In the genomic region with DNA sequence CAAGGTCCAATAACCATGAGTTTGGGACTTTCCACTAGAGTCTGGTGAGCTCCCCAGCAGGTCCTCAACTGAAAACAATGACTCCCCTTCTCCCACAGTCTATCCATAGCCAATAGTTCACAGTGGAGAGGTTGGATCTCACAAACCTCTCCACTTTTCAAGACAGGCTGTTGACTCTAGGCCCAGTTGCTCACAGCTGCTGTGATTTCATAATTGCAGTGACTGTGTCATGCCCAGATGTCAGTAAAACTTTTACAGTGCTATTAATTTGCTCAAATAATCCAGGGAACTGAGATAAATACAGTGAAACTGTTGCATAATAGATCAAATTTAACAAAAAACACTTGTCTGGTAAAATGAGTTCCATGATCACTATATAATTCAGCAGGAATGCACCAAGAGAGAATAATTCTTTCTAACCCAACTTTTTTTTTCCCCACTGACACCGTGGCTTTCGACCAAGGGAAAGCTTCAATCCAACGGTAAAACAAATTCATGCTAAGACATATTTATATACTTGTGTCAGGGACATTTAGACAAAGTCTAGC, we compare ENCODE assay signal across 13 mouse cellular contexts. TPM values are rescaled to one million over a fixed set of nuclear protein-coding genes. Genes with fewer than 3 reads are reported as not detected.
DNase-seq lines count a peak whose midpoint lies in the region; ATAC-seq and TF ChIP-seq lines count a peak whose summit lies in the region.
"Had no signal": no experiment of that assay in that cellular context is flagged by ENCODE, and none has a peak within 500 bp of the region (broad histone marks: within the 10 kb centered on the region; RNA-seq: fewer than 3 reads in every experiment).

No protein-coding gene starts in this region.

- no peak overlapping the region for H3K4me2 ChIP-seq in kidney, postnatal 0 days (ENCODE audit: low read length)
- H3K4me2 ChIP-seq: embryonic facial prominence, embryonic 12.5 days; hindbrain, embryonic 15.5 days had no signal

- no peak overlapping the region for H3K27ac ChIP-seq in kidney, postnatal 0 days
- H3K27ac ChIP-seq: embryonic facial prominence, embryonic 12.5 days; hindbrain, embryonic 15.5 days had no signal

- no peaks in the 10 kb centered on the region for H3K4me1 ChIP-seq in kidney, postnatal 0 days (replicated peaks; ENCODE audit: insufficient read depth, low read length)
- H3K4me1 ChIP-seq: hindbrain, embryonic 15.5 days had no signal

- DNase-seq in adrenal gland, postnatal 10 days: peak; percentile 12
- DNase-seq in adrenal gland, adult 8-10 months: no peak
- peak; percentile 56 for DNase-seq in kidney, postnatal 0 days (ENCODE audit: low spot score)
- no peak for DNase-seq in kidney, adult 8-10 months
- peak; percentile 34 to 47 for DNase-seq in heart, postnatal 36 days
- peak; percentile 47 for DNase-seq in lung, postnatal 36 days
- DNase-seq: liver; spleen, adult 18-20 months; thymus, adult 2 months had no signal

- H3K36me3 ChIP-seq in kidney, postnatal 0 days (ENCODE audit: insufficient read depth, low read length): no peaks in the 10 kb centered on the region
- H3K36me3 ChIP-seq: embryonic facial prominence, embryonic 12.5 days; hindbrain, embryonic 15.5 days had no signal

- no peaks in the 10 kb centered on the region for H3K27me3 ChIP-seq in kidney, postnatal 0 days (ENCODE audit: insufficient read depth, low read length)
- H3K27me3 ChIP-seq: embryonic facial prominence, embryonic 12.5 days; hindbrain, embryonic 15.5 days had no signal

- intact Hi-C loops in heart, postnatal 36 days (cut with DNase I): loop anchor here (5.0 kb wide), 1 partner anchor 50 kb away; a partner anchor contains a TSS

- H3K9me3 ChIP-seq in kidney, postnatal 0 days (replicated peaks; ENCODE audit: low read length): no peaks in the 10 kb centered on the region
- H3K9me3 ChIP-seq: embryonic facial prominence, embryonic 12.5 days; hindbrain, embryonic 15.5 days had no signal

- H3K4me3 ChIP-seq in kidney, postnatal 0 days (replicated peaks; ENCODE audit: low read depth, low read length): no peak overlapping the region
- H3K4me3 ChIP-seq: embryonic facial prominence, embryonic 12.5 days; hindbrain, embryonic 15.5 days had no signal

- ATAC-seq in kidney, postnatal 0 days (replicated peaks; ENCODE audit: low FRiP score, low read depth): peak; percentile 49; the same call in 1 of the 2 replicates
- no peak for ATAC-seq in frontal cortex, adult (ENCODE audit: low TSS enrichment)
- no peak for ATAC-seq in cerebellum, adult (ENCODE audit: insufficient number of reproducible peaks, low FRiP score, low TSS enrichment)

- WGBS in kidney, postnatal 0 days: 63% methylated on average over 3 of the region's 3 CpGs

- H3K9ac ChIP-seq in kidney, postnatal 0 days (ENCODE audit: low read depth, low read length): no peak overlapping the region
- H3K9ac ChIP-seq: embryonic facial prominence, embryonic 12.5 days; hindbrain, embryonic 15.5 days had no signal

- TF ChIP-seq CTCF in kidney, postnatal 0 days (IDR thresholded peaks at IDR 0.05; ENCODE audit: low read depth): no peak

RNA-seq across cellular contexts. Expression of a gene that starts 49.4 kb away (rescaled TPM):
- 10 to 100 TPM; 21.7 to 29.1 TPM for total RNA-seq in adrenal gland, postnatal 10 days (2021)
- 10 to 100 TPM; 15.7 to 29.0 (median 20.0) TPM for total RNA-seq in adrenal gland, adult 8-10 months (2022)
- polyA plus RNA-seq in kidney, postnatal 0 days (2015; fragmentation: Nextera tagmentation; extraction: Ambion mirVana): 11.3 and 12.3 TPM in 2 replicates
- total RNA-seq in heart, postnatal 36 days (2021): 10 to 100 TPM in 1 of 2 experiments, 1 to 10 TPM in 1; 9.9 to 12.0 TPM

Comparison
In these comparisons a context has a peak if more than half of its experiments do, and no peak if none do; other contexts are left out.
1. DNase-seq: peak in adrenal gland, postnatal 10 days (single experiment), kidney, postnatal 0 days (single experiment), heart, postnatal 36 days (2 of 2) and lung, postnatal 36 days (single experiment); none in adrenal gland, adult 8-10 months (single experiment) and kidney, adult 8-10 months (0 of 2).